Mouse (Mus musculus) megakaryocyte, embryonic 14.5 days (primary cell): Measurements from ENCODE around the gene Mef2a.

ENCODE experiments used
- FLI1 ChIP-seq: IDR thresholded peaks from 2 replicates; pipeline ENCODE4 v1.6.1; 2012; ENCODE audit warnings: low read length, inconsistent platforms, mixed read lengths
- GATA1 ChIP-seq: IDR thresholded peaks from 3 replicates; pipeline ENCODE4 v1.6.1; 2012; ENCODE audit warnings: mixed read lengths, low read length, inconsistent platforms, borderline replicate concordance

DNA sequence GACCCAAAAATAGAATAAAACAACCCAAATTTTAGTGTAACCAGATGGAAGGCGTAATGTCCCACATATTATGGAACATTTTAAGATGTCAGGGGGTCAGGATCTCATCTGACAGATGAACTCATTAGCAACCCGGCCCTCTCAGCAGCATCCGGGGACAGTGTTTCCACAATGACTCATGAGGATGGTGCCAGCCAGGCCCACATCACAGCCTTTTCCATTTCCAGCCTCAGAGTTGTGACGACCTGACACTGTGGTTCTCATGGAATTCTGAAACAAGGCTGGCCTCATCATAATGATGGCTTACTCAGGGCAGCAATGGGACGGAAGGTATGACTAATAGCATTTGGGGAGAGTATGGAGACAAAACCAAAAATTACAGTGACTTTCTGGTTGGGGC lies 18.1 kb upstream of the Mef2a start:
- TF ChIP-seq GATA1 (no peak), FLI1 (no peak)
